Mouse (Mus musculus) adrenal gland, adult (tissue): Measurements from ENCODE around the gene Cwc22.
A peak's percentile ranks its signal among the peaks of the same experiment; 100 is the strongest.

Source experiments
- DNase-seq, 2 experiments: peaks; one replicate each; pipeline ENCODE4 v3.0.0; 2022 to 2023; ENCODE audit warnings: low spot score in 1 of 2; ENCODE audit not compliant: inconsistent age in 2 of 2

Cwc22 gene

DNA sequence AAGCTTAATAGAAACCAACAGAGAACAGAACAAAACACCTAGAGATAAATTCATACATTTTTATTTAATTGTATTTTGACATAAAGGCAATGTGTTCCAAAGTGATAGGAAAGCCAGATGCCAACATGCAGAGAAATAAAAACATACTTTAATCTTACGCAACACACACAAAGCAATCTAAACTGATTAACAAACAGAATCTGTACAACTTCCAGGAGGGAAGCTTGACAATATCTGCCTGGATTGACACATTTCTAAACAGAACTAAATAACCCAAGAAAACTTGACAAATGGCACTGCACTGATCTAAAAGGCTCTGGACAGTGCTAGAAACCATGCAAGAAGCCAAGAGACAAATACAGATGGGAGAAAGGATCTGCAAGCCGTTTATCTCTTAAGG, 20.2 kb downstream of the Cwc22 start:
- DNase-seq = no peak

DNA sequence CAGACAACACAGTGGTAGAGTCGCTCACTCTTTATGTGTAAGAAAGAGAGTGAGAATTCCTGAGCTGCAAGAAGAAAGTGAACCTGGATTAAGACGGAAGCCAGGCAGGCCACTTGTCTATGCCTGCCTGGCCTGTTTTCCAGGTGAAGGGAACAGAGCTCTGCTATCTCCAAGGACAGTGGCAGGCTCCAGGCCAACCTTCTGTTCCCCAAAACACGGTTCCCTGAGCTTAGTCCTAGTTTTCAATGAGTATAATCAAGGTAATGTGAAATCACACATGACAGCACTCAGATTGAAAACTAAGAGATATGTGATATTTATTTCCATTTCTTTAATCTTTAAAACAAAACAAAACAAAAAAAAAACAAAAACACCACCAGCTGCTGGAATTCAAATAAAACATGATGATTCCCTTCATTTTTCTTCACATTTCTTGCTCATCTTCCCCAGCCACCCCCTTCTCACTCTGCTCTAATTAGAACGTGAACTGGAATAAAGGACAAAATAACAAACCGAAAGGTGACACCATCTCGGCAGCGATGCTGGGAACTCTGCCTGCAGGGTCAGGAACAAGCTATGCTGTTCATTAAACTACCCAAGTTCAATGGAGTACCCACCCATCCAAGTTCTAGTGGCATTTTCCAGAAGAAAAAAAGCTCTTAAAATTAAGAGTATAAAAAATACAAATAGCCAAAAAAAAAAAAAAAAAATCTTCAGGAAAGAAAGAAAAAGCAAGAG, 20.8 kb downstream of the Cwc22 start:
- no peak for DNase-seq

GRCm38 (mm10) chr2:77924003-77924402, 22.2 kb downstream of the Cwc22 start:
- DNase-seq = no peak

DNA sequence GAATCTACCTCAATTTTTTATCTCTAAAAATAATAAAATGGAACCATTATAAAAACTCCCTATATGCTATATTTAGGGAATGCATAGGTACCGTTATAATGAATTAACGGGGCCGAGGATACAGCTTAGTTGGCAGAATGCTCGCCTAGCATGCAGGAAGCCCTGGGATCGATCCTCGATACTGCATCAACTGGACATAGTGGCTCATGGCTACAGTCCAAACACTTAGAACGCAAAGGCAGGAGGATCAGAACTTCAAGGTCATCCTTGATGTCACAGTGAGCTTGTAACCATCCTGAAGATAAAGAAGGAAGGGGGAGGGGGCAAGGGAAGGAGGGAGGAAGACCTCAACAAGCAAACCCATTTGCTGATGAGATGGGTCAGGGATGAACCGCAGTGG, 23.0 kb downstream of the Cwc22 start:
- DNase-seq = no peak

GRCm38 (mm10) chr2:77921307-77921706, 24.9 kb downstream of the Cwc22 start:
- DNase-seq = no peak

GRCm38 (mm10) chr2:77920621-77921020, 25.6 kb downstream of the Cwc22 start:
- DNase-seq = no peak

DNA sequence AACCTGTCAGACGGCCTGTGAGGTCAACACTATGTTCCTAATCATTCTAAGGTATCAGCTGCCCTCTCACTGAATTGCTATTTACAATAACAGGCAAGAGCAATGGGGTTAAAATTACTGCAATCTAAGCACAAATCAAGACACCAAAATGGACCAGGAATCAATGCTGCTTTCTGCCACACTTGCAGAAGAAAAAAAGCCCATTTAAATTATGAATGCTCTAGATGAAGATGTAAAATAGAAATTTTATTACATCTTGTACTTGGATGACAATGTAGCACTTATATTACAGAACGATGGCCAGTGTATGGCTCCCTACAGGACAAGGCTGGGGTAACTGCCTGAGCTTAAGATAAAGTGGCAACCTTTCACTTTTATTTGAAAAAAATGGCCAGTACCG, 27.7 kb downstream of the Cwc22 start:
- DNase-seq = no peak

DNA sequence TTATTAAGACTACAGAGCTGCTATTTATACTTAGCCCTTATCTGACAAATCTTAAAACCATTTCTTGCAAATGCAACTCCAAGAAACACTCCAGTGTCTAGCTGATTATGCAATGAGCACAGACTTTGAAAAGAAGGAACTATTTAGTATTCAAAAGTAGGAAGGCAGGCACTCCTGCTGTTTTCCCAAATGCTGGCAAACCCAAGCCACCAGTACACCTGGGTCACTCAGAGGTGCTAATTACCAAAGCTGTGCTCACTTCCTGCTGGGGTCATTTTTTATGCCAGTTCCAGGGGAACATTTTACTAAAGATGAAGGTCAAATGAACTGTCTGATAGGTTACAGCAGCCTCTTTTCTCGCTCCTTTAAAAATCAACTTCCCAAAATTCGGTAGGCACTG, 28.2 kb downstream of the Cwc22 start:
- peak in 1 of 2 experiments; percentile 41 for DNase-seq

- no peak for DNase-seq
Measured at GRCm38 (mm10) chr2:77917360-77917734, 28.8 kb downstream of the Cwc22 start.

GRCm38 (mm10) chr2:77916586-77917359, 29.4 kb downstream of the Cwc22 start:
- DNase-seq = peak in 1 of 2 experiments; percentile 74

GRCm38 (mm10) chr2:77915187-77915586, 31.0 kb downstream of the Cwc22 start:
- no peak for DNase-seq

- no peak for DNase-seq
Measured at GRCm38 (mm10) chr2:77913628-77914027, 32.5 kb downstream of the Cwc22 start.

DNA sequence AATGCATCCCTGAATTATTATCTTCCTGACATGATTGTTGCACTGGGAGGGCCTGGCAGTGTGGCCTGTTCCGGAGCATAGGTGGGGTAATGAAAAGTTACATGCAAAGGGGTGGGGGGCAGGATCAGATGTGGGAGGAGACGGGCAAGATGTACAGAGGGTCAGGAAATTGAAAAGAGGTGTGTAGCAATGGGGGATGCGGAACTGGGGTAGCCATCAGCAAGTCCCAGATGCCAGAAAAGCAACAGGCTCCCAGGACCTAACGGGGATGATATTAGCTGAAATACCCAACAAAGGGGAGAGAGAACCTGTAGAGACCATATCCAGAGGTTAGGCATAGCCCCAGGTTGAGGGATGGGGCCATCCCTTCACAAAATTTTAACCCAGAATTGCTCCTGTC, 34.0 kb downstream of the Cwc22 start:
- no peak for DNase-seq

- no peak for DNase-seq
Measured at GRCm38 (mm10) chr2:77911452-77911851, 34.7 kb downstream of the Cwc22 start.

GRCm38 (mm10) chr2:77910216-77910615, 36.0 kb downstream of the Cwc22 start:
- DNase-seq = no peak

- DNase-seq = no peak
Measured at GRCm38 (mm10) chr2:77907164-77907563, 39.0 kb downstream of the Cwc22 start.

- no peak for DNase-seq
Measured at GRCm38 (mm10) chr2:77905023-77905422, 41.2 kb downstream of the Cwc22 start.

- DNase-seq = no peak
Measured at GRCm38 (mm10) chr2:77904495-77904894, 41.7 kb downstream of the Cwc22 start.

GRCm38 (mm10) chr2:77903979-77904378, 42.2 kb downstream of the Cwc22 start:
- DNase-seq = no peak

DNA sequence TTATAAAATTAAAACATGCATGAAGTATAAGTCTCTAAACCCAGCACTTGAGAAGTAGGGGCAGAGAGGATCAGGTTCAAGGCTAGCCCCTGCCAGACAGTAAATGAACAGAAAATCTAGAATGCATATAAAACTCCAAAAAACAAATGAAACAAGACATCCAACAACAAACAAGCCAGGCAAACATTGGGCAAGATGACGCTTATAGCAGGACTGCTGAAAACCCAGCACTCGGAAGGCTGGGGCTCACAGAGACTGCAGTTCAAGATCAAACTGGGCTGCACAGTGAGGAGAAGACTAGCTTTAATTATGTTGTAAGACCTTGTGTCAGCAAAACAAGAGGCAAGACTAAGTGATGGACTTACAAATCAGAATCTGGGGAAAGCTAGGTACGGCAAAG, 43.1 kb downstream of the Cwc22 start:
- no peak for DNase-seq

DNA sequence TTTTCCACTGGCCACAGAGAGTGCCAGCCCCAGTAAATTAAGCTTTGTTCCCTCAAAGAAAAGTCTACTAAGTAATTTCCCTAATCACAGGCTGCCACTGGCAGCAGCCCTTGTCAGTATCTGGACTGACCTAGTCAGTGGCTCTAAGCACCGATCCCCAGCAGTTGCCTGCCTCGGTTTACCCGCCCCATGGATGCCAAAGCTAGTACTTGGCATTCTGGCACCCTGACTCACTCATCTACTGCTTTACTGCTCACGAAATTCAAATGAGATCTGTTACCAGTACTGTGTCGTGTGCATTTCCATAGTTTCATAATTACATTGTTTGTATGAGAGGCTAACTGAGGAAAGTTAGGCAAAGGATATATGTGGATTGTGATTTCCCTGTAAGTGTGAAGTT, 44.9 kb downstream of the Cwc22 start:
- DNase-seq = no peak

- no peak for DNase-seq
Measured at GRCm38 (mm10) chr2:77900741-77901140, 45.4 kb downstream of the Cwc22 start.

DNA sequence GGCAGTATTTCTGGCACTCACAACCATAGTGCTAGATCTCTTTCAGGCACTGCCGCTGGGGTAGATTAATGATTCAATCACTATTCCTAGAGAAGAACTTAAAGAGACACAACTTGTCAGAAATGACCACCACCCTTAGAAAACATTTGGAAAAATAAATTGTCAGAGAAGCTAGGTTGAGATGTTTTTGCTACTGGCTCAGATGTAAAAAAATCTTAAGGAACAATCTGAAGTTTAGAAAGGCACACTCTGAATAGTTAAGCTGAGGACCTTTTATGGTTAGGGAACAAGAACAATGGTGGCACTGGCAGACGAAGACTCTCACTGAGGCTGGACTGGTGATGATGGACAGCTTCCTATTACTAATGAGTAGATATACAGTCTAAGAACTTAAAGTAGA, 46.1 kb downstream of the Cwc22 start:
- no peak for DNase-seq
